Mouse (Mus musculus): ENCODE measurements at regions not wholly inside any gene's neighbourhood (a gene's known extent, or its start where the extent isn't known, plus 50 kb on each side); places are given as distances from the start of the nearest gene placed in this dataset.

DNA sequence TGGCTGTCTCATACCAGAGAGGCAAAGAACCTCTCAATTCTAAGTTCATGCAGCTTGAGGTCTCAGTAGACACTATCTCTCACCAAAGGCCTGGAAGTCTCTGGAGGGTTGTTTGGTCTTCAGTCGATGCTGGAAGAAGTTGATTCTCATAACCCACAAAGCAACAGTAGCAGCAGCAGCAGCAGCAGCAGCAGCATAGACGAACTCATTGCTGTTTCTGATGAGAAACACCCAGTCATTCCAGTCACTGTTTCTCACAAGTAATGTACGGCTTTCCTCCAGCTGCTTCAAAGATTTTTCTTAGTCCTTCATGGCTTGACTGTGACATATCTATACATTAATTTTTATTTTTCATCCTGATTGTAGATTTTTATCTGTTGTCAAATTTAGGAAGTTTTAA, 298.1 kb upstream of the Hnrnpa3 start:
- no peak overlapping the region for H3K4me3 ChIP-seq (replicated peaks; ENCODE audit: extremely low read depth, low read depth, low read length)
- no peaks in the 10 kb centered on the region for H3K4me1 ChIP-seq (ENCODE audit: control insufficient read depth, insufficient read depth, low read length)
- TF ChIP-seq POLR2A (IDR thresholded peaks at IDR 0.05; ENCODE audit: borderline replicate concordance, extremely low read depth, low read depth, low read length), result no peak
- no peak for TF ChIP-seq CTCF (IDR thresholded peaks at IDR 0.05; ENCODE audit: insufficient read depth, low read length)
- 79% methylated on average over 3 of the region's 3 CpGs for WGBS
- no peak for DNase-seq

- WGBS, result 78% methylated on average over 5 of the region's 5 CpGs
- TF ChIP-seq POLR2A (IDR thresholded peaks at IDR 0.05; ENCODE audit: borderline replicate concordance, extremely low read depth, low read depth, low read length) (no peak), CTCF (IDR thresholded peaks at IDR 0.05; ENCODE audit: insufficient read depth, low read length) (no peak)
- H3K4me3 ChIP-seq (replicated peaks; ENCODE audit: extremely low read depth, low read depth, low read length), result no peak overlapping the region
- no peaks in the 10 kb centered on the region; the same call in 1 of the 2 replicates for H3K4me1 ChIP-seq (ENCODE audit: control insufficient read depth, insufficient read depth, low read length)
- no peak for DNase-seq
Observed at GRCm38 (mm10) chr2:75376666-75377065, 282.4 kb upstream of the Hnrnpa3 start.

- no peak for DNase-seq
- WGBS, result 67% methylated on average over 7 of the region's 7 CpGs
- Histone ChIP-seq H3K4me3 (replicated peaks; ENCODE audit: extremely low read depth, low read depth, low read length) (no peak overlapping the region), H3K4me1 (ENCODE audit: control insufficient read depth, insufficient read depth, low read length) (no peaks in the 10 kb centered on the region)
- TF ChIP-seq POLR2A (IDR thresholded peaks at IDR 0.05; ENCODE audit: borderline replicate concordance, extremely low read depth, low read depth, low read length) (no peak), CTCF (IDR thresholded peaks at IDR 0.05; ENCODE audit: insufficient read depth, low read length) (no peak)
Observed at GRCm38 (mm10) chr2:75385551-75386263, 273.4 kb upstream of the Hnrnpa3 start.

DNA sequence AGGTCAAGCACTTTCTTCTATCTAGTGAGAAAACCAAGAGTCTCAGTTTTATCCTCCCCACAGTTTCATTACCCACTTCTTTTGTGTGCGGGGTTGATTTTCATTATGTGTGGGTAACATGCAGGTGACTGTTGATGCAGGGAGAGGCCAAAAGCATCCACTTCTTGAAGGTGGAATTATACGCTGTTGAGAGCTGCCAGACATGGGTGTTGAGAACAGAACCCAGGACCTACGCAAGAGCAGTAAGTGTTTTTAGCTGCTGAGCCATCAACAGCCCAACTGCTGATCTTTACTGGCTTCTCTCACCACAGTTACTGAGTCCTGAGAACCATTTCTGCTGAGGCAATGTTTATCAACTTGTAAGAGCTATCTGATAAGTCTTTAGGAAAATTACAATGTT, 272.4 kb upstream of the Hnrnpa3 start:
- H3K4me1 ChIP-seq (ENCODE audit: control insufficient read depth, insufficient read depth, low read length), result no peaks in the 10 kb centered on the region
- no peak for TF ChIP-seq POLR2A (IDR thresholded peaks at IDR 0.05; ENCODE audit: borderline replicate concordance, extremely low read depth, low read depth, low read length)
- TF ChIP-seq CTCF (IDR thresholded peaks at IDR 0.05; ENCODE audit: insufficient read depth, low read length), result no peak
- no peak for DNase-seq
- H3K4me3 ChIP-seq (replicated peaks; ENCODE audit: extremely low read depth, low read depth, low read length), result no peak overlapping the region
- 85% methylated on average over 3 of the region's 3 CpGs for WGBS

- DNase-seq, result no peak
- Histone ChIP-seq H3K4me3 (replicated peaks; ENCODE audit: extremely low read depth, low read depth, low read length) (no peak overlapping the region), H3K4me1 (ENCODE audit: control insufficient read depth, insufficient read depth, low read length) (no peaks in the 10 kb centered on the region)
- 84% methylated on average over 3 of the region's 3 CpGs for WGBS
- TF ChIP-seq CTCF (IDR thresholded peaks at IDR 0.05; ENCODE audit: insufficient read depth, low read length) (no peak), POLR2A (IDR thresholded peaks at IDR 0.05; ENCODE audit: borderline replicate concordance, extremely low read depth, low read depth, low read length) (no peak)
Observed at GRCm38 (mm10) chr2:75392041-75392440, 267.0 kb upstream of the Hnrnpa3 start.

DNA sequence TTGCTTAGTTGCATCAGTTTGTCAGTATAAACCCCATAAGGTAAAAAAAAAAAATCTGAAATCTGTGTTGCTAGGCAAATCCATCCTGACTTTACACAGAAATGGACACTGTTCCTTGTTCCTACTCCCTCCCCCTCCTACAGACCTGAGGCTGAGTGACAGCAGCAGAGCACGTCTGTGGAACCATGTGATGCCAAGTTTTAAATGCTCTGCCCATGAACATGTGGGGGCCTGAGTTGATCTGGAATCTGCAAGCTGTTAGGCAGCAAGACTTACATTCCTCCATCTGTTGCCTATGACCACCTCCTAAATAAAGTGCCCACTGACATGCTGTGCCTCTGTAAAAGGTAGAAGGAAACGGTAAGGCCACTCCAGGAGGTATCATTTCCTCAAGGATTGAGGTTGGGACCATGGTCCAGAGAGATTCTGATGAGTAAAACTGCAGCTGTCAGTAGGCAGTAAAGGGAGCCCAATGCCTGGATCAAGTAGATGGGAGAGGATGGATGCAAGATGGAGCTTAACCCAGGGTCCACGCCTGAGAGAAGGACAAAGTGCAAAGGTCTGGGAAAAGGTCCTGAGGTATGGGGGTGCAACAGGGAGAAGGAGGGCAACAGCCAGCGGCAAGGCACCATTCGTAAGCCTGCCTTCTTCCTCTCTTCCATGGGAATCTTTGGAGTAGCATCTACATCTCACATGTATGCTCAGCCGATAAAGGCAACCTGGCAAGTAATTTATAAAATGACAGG, 264.0 kb upstream of the Hnrnpa3 start:
- TF ChIP-seq POLR2A (IDR thresholded peaks at IDR 0.05; ENCODE audit: borderline replicate concordance, extremely low read depth, low read depth, low read length), result no peak
- TF ChIP-seq CTCF (IDR thresholded peaks at IDR 0.05; ENCODE audit: insufficient read depth, low read length), result no peak
- Histone ChIP-seq H3K4me1 (ENCODE audit: control insufficient read depth, insufficient read depth, low read length) (no peaks in the 10 kb centered on the region), H3K4me3 (replicated peaks; ENCODE audit: extremely low read depth, low read depth, low read length) (no peak overlapping the region)
- WGBS, result 85% methylated on average over 6 of the region's 6 CpGs
- DNase-seq, result no peak

GRCm38 (mm10) chr2:75396016-75396415, 263.0 kb upstream of the Hnrnpa3 start:
- TF ChIP-seq CTCF (IDR thresholded peaks at IDR 0.05; ENCODE audit: insufficient read depth, low read length) (no peak), POLR2A (IDR thresholded peaks at IDR 0.05; ENCODE audit: borderline replicate concordance, extremely low read depth, low read depth, low read length) (no peak)
- Histone ChIP-seq H3K4me1 (ENCODE audit: control insufficient read depth, insufficient read depth, low read length) (peaks cover 4% of the 10 kb centered on the region), H3K4me3 (replicated peaks; ENCODE audit: extremely low read depth, low read depth, low read length) (no peak overlapping the region)
- DNase-seq, result no peak
- WGBS, result 69% methylated on average over 2 of the region's 2 CpGs

- no peak for DNase-seq
- Histone ChIP-seq H3K4me3 (replicated peaks; ENCODE audit: extremely low read depth, low read depth, low read length) (no peak overlapping the region), H3K4me1 (ENCODE audit: control insufficient read depth, insufficient read depth, low read length) (peaks cover 4% of the 10 kb centered on the region)
- no peak for TF ChIP-seq POLR2A (IDR thresholded peaks at IDR 0.05; ENCODE audit: borderline replicate concordance, extremely low read depth, low read depth, low read length)
- WGBS, result 52% methylated on average over 7 of the region's 7 CpGs
Observed at GRCm38 (mm10) chr2:75400291-75400870, 258.7 kb upstream of the Hnrnpa3 start.

DNA sequence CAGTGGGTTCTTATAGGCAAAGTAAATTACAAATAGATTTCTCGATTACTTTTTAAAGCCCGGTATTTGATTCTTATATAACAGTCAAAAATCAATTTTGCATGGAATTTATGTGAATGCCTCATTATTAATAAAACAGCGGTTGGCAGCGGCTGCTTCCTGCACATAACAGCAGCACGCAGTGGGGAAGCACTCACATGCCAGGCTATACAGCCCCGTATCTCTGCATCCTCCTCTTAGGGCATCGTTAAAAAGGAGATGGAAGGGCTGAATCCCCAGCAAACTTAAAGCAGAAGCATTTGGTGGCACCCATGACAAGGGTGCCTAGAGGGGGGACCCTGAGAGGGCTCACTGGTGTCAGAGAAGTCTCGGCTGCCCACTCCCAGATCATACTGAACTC, 255.3 kb upstream of the Hnrnpa3 start:
- H3K4me3 ChIP-seq (replicated peaks; ENCODE audit: extremely low read depth, low read depth, low read length), result no peak overlapping the region
- no peak for DNase-seq
- no peak for TF ChIP-seq POLR2A (IDR thresholded peaks at IDR 0.05; ENCODE audit: borderline replicate concordance, extremely low read depth, low read depth, low read length)
- no peak for TF ChIP-seq CTCF (IDR thresholded peaks at IDR 0.05; ENCODE audit: insufficient read depth, low read length)
- peaks cover 4% of the 10 kb centered on the region for H3K4me1 ChIP-seq (ENCODE audit: control insufficient read depth, insufficient read depth, low read length)
- WGBS, result 84% methylated on average over 8 of the region's 8 CpGs
